Mouse (Mus musculus): ENCODE measurements around the gene Gm11077.

GRCm38 (mm10) chr6:140729272-140729671, at the start of gene Gm11077:
- no peak for TF ChIP-seq FLI1 (IDR thresholded peaks at IDR 0.05; ENCODE audit: low read length)
- no peak for TF ChIP-seq GATA1 (IDR thresholded peaks at IDR 0.05; ENCODE audit: borderline replicate concordance, low read length)

All from megakaryocyte, embryonic 14.5 days (primary cell).